ENCODE assay signal across 34 mouse cellular contexts in genomic region chr13:106332025-106332424, GRCm38 (mm10).
"Had no signal": no experiment of that assay in that cellular context is flagged by ENCODE, and none has a peak within 500 bp of the region (broad histone marks: within the 10 kb centered on the region; RNA-seq: fewer than 3 reads in every experiment).

No protein-coding gene starts in this region.

- H3K27ac ChIP-seq: heart, embryonic 13.5 days; heart, embryonic 15.5 days; hindbrain, embryonic 10.5 days; hindbrain, embryonic 12.5 days; hindbrain, embryonic 13.5 days; hindbrain, embryonic 14.5 days; hindbrain, embryonic 15.5 days; hindbrain, postnatal 0 days; intestine, embryonic 15.5 days; kidney, embryonic 15.5 days; kidney, postnatal 0 days; layer of hippocampus, adult 2 months; left cerebral cortex, adult 2 months had no signal

- H3K36me3 ChIP-seq: heart, embryonic 12.5 days; heart, embryonic 13.5 days; heart, embryonic 15.5 days; hindbrain, embryonic 10.5 days; hindbrain, embryonic 12.5 days; hindbrain, embryonic 13.5 days; hindbrain, embryonic 15.5 days; intestine, embryonic 15.5 days; kidney, embryonic 15.5 days had no signal

- H3K9ac ChIP-seq: heart, embryonic 12.5 days; heart, embryonic 13.5 days; heart, embryonic 15.5 days; hindbrain, embryonic 12.5 days; hindbrain, embryonic 13.5 days; hindbrain, embryonic 14.5 days; hindbrain, embryonic 15.5 days; intestine, embryonic 15.5 days; kidney, embryonic 15.5 days had no signal

- H3K4me2 ChIP-seq: heart, embryonic 12.5 days; heart, embryonic 13.5 days; heart, embryonic 15.5 days; hindbrain, embryonic 12.5 days; hindbrain, embryonic 13.5 days; hindbrain, embryonic 14.5 days; hindbrain, embryonic 15.5 days; intestine, embryonic 15.5 days; kidney, embryonic 15.5 days had no signal

- H3K27me3 ChIP-seq: heart, embryonic 12.5 days; heart, embryonic 13.5 days; heart, embryonic 15.5 days; hindbrain, embryonic 12.5 days; hindbrain, embryonic 13.5 days; hindbrain, embryonic 15.5 days; intestine, embryonic 15.5 days; kidney, embryonic 15.5 days had no signal

- DNase-seq: heart, postnatal 10 days; heart, postnatal 14 days; heart, postnatal 36 days; heart, postnatal 4 days; kidney, adult 11 months; kidney, adult 18-20 months; kidney, adult 2 months; kidney, adult 8-10 months; kidney, adult 9 months; kidney, postnatal 10 days; kidney, postnatal 14 days; kidney, postnatal 25 days; kidney, postnatal 36 days; kidney, postnatal 4 days; layer of hippocampus, adult 9-11 months; layer of hippocampus, postnatal 36 days had no signal

- ATAC-seq: hindbrain, embryonic 16.5 days; hindbrain, postnatal 0 days; inflammation-experienced regulatory T-cells, adult 6 months; intestine, embryonic 15.5 days; intestine, embryonic 16.5 days; intestine, postnatal 0 days had no signal

- H3K4me1 ChIP-seq: heart, embryonic 12.5 days; heart, embryonic 13.5 days; heart, embryonic 15.5 days; hindbrain, embryonic 10.5 days; hindbrain, embryonic 12.5 days; hindbrain, embryonic 13.5 days; hindbrain, embryonic 15.5 days; intestine, embryonic 15.5 days; kidney, embryonic 15.5 days had no signal

- H3K4me3 ChIP-seq: heart, embryonic 12.5 days; heart, embryonic 13.5 days; heart, embryonic 15.5 days; hindbrain, embryonic 10.5 days; hindbrain, embryonic 12.5 days; hindbrain, embryonic 13.5 days; hindbrain, embryonic 15.5 days; intestine, embryonic 15.5 days; kidney, embryonic 15.5 days; layer of hippocampus, adult 2 months; left cerebral cortex, adult 2 months had no signal

- H3K9me3 ChIP-seq: heart, embryonic 12.5 days; heart, embryonic 13.5 days; heart, embryonic 15.5 days; hindbrain, embryonic 10.5 days; hindbrain, embryonic 12.5 days; hindbrain, embryonic 13.5 days; hindbrain, embryonic 15.5 days; intestine, embryonic 15.5 days; kidney, embryonic 15.5 days had no signal
